Mouse (Mus musculus): Measurements from ENCODE around the gene Upk3bl. TPM values are rescaled to one million over a fixed set of nuclear protein-coding genes. Genes with fewer than 3 reads are reported as not detected.

Upk3bl gene
- total RNA-seq (2021), result not detected
- long read RNA-seq, experiment 1, result 0 reads
- long read RNA-seq, experiment 2, result 0 reads

DNA sequence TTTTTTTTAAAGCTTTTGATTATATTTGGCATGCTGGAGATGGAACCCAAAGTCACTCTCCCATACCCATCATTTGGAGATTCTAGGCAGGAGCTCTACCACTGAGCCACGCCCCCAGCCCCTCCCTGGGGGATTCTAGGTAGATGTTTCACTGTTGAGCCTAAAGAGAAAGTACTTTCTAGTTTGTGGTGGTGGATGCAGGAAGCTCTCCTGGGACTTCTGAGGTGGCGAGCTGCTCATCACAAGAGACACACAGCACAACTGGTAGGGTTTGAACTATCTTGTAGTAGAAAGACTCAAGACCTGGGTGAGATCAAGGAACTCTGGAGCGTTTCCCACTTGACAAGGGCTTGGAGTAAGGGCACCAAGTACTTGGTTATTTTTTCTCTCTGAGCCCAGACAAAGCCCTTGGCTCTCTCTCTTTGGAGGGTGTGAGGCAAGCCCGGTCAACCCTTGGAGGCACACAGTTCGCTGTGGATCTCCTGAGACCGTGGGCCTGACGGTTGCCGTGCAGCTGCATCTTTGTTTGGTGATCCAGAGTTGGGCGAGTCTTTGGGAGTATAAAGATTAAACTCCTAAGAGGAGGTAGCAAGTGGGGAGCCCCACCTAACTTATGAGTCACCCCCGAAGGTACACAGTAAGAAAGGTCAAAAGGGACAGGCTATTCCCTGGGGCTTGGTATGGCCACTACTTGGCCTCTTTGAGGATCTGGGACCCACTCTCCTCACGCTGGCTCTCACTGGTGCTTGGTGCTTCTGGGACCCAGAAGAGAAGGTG, at the start of gene Upk3bl:
Gene Upk3bl, plus strand, starts transcription at position 192 of the 777 bp plus-strand sequence.
- DNase-seq, result no peak
- Histone ChIP-seq H3K27ac (no peak within 1 kb of the TSS), H3K4me3 (no peak within 1 kb of the TSS)
- intact Hi-C loops (cut with DNase I), result no loop called here
- TF ChIP-seq CTCF (IDR thresholded peaks at IDR 0.05), result no peak

DNA sequence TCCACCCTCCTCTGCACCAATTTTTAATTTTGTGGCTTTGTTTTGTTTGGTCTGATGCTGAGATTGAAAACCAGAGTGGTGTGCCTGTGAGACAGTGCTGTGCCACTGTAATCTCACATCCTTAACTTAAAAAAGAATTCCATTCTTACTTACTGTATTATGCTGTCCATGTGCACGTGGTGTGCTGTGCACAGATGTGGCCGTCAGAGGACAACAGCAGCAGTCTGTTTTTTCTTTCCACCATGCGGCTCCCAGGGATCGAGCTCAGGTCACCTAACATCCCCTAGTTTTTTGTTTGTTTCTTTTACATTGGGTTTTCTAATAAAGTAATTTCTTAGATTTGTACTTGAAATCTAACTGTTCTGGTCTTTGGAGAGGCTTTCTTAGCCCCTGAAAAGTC, 49.8 kb upstream of the Upk3bl start:
- intact Hi-C loops (cut with DNase I), result no loop called here
- no peak for TF ChIP-seq CTCF (IDR thresholded peaks at IDR 0.05)
- Histone ChIP-seq H3K27ac (no peak overlapping the region), H3K4me3 (no peak overlapping the region)
- DNase-seq, result no peak

DNA sequence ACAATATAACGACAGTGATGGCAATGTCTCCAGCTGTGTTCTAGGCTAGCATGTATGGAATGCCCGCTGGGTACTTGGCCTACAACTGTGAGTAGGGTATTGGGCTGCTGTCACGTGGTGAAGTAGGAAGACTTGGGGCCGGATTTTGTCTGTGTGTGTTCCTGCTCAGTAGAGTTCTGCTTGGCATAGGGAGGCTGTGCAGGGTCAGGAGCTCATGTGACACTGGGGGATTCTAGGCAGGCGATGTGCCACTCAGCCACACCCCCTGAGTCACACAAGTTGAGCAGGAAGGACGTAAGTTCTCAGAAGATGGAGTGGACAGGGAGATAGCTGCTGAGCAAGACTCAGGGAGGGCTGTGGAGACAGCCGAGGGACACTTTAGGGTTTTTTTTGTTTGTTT, 46.5 kb upstream of the Upk3bl start:
- DNase-seq, result no peak
- TF ChIP-seq CTCF (IDR thresholded peaks at IDR 0.05), result no peak
- H3K27ac ChIP-seq, result no peak overlapping the region
- intact Hi-C loops (cut with DNase I), result no loop called here
- H3K4me3 ChIP-seq, result no peak overlapping the region

DNA sequence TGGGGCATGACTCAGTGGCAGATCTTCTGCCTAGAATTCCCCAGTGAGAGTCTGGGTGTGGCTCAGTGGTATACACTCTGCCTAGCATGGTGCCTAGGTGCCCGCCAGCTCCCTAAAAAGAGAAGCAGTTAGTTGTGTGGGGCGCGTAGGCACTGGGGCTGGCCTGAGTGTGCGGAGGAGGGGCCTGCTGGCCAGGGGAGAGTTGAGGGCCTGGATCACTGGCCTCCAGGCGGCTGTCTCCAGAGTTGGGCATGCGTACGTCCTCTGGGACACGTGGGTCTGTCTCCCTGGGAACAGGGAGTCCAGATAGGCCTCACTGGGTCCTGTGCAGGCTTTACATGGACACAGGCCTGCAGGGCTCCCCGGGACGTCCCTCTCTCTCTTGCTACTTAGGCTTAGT, 39.4 kb upstream of the Upk3bl start:
- Histone ChIP-seq H3K4me3 (no peak overlapping the region), H3K27ac (peak overlapping the region; percentile 63)
- no peak for TF ChIP-seq CTCF (IDR thresholded peaks at IDR 0.05)
- intact Hi-C loops (cut with DNase I), result no loop called here
- DNase-seq, result no peak

DNA sequence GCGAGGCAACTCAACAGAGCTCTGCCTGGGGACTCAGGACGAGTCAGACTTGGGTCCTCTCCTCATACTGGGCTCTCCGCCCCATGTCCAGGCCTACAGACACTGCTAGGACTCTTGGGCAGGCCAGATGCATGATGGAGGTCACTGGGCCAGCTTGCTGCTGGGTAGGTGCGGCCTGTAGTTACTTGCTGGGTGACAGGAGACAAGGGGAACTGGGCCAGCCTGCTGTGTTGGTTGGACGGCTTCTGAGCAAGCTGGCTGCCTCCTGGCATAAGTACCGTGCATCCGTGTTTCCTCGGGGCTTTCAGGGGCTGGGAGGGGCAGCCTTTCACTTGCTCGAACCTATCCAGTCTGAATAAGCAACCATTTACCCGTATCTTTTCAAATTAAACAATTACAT, 38.7 kb upstream of the Upk3bl start:
- H3K4me3 ChIP-seq, result no peak overlapping the region
- no peak for TF ChIP-seq CTCF (IDR thresholded peaks at IDR 0.05)
- no peak for DNase-seq
- peak overlapping the region; percentile 63 for H3K27ac ChIP-seq
- intact Hi-C loops (cut with DNase I), result no loop called here

DNA sequence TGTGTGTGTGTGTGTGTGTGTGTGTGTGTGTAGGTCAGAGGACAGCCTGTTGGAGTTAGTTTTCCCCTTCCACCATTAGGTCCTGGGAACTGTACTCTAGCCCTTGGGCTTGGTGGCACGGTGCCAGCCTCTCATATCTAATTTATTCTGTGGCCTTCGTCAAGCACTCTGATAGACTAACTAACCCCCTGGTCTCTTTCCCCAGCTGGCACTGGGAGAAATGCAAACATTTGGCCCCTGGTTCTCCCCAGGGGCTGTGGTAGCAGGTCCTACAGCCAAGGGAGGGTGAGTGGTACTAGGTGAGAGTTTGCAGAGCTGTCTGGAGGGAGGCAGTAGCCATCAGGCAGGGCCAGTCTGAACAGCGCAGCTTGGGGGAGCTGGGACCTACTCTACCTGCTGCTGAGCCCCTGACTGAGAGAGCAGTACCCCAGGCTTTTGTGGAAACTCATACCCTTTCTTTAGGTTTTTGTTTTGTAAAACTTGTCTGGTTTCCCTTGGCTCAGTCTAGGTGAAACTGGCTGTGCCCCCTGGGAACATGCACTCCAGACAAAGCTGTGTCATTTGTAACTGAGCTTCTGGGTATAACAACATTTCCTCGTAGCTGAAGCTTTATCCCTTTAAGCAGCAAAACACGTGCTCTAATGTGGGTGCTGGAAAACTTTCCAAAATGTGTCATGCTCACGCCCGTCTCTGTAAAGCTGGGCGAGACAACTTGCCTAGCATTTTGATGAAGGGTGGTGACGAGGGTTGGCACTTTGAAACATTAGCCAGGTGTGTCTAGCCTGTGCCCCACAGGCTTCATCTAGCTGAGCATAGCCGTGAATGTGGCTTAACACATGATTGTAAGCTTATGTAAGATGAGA, 38.0 kb upstream of the Upk3bl start:
- peak; percentile 50 for DNase-seq
- intact Hi-C loops (cut with DNase I), result no loop called here
- Histone ChIP-seq H3K4me3 (no peak overlapping the region), H3K27ac (peak overlapping the region; percentile 61; the same call in 1 of the 2 replicates)
- TF ChIP-seq CTCF (IDR thresholded peaks at IDR 0.05), result no peak

DNA sequence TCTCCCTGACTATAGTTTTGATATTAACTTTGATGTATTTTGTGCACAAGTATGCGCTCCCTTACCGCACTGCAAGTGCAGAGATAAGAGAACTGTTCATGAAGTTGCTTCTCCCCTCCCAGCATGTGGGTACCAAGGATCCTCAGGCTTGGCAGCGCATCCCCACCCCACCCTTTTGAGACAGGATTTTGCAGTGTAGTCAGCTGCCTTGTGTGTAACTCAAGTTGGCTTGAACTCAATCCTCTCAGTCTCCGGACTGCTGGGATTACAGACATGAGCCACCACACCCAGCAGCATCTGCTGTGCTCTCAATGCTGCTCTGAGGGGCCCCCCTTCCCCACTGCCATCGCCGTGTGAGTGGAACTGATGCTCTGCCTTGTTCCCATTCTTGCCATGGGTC, 37.0 kb upstream of the Upk3bl start:
- no peak for TF ChIP-seq CTCF (IDR thresholded peaks at IDR 0.05)
- DNase-seq, result peak; percentile 63
- intact Hi-C loops (cut with DNase I), result no loop called here
- H3K27ac ChIP-seq, result peak overlapping the region; percentile 61
- H3K4me3 ChIP-seq, result no peak overlapping the region

DNA sequence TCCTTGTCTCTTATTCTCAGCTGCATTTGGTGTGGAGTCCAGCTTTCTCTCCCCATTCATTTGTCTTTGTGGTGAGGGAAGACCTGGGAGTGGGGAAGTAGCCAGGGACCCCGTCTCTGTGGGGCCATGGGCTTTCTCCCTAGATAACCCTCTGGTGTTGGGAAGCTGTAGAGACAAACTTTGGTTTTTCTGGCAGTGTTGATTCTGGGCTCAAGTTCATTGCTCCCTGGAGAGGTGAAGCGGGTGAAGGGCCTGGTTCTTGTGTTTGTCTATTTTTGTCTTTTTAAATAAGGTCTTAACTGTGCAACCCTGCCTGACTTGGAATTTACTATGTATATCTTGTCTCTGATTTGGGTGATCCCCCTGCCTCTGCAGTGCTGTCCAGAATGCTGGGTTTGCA, 35.6 kb upstream of the Upk3bl start:
- TF ChIP-seq CTCF (IDR thresholded peaks at IDR 0.05), result no peak
- intact Hi-C loops (cut with DNase I), result no loop called here
- Histone ChIP-seq H3K27ac (peak overlapping the region; percentile 43; the same call in 1 of the 2 replicates), H3K4me3 (no peak overlapping the region)
- no peak for DNase-seq

DNA sequence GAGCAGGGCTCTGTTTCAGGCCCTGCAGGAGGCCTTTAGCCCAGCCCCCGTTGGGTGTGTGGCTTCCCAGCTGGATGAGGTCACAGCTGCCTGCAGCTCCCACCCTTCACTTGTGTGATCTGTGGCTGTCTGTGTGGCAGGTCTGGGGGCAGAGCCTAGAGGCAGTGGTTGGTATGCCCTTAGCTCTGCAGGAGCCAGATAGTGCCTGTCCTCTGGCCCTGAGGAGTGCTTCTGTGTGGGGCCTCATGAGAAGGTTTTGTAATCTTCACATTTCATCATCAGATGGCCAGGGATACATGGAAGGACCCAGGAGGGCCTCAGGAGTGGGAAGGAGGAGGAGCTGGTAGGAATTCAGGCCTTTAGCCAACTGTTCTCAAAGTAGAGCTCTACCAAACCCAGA, 34.4 kb upstream of the Upk3bl start:
- Histone ChIP-seq H3K27ac (no peak overlapping the region), H3K4me3 (no peak overlapping the region)
- intact Hi-C loops (cut with DNase I), result no loop called here
- TF ChIP-seq CTCF (IDR thresholded peaks at IDR 0.05), result no peak
- peak; percentile 58 for DNase-seq

DNA sequence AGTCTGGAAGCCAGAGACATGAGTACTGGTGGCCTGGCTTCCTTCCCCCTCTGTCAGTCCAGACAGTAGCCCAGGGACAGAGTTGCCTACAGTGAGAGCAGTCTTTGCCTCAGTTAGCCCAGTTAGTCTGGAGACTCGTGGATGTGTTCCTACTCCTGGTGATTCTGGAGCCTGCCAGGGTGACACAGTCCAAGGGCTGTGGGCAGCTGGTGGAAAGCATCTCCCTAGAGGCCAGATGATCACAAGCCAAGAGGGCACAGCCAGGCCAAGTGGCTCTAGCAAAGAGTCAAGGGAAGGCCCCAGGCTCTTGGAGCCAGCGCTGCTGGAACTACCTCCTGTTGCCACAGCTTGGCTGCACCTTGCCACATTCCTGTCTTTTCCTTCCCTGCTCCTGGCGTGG, 28.6 kb upstream of the Upk3bl start:
- DNase-seq, result peak; percentile 87
- TF ChIP-seq CTCF (IDR thresholded peaks at IDR 0.05), result no peak
- intact Hi-C loops (cut with DNase I), result loop anchor here (5.0 kb wide), 1 partner anchor 43 kb away; the partner anchor contains the start of gene Zp3
- no peak overlapping the region for H3K4me3 ChIP-seq
- H3K27ac ChIP-seq, result peak overlapping the region; percentile 56

DNA sequence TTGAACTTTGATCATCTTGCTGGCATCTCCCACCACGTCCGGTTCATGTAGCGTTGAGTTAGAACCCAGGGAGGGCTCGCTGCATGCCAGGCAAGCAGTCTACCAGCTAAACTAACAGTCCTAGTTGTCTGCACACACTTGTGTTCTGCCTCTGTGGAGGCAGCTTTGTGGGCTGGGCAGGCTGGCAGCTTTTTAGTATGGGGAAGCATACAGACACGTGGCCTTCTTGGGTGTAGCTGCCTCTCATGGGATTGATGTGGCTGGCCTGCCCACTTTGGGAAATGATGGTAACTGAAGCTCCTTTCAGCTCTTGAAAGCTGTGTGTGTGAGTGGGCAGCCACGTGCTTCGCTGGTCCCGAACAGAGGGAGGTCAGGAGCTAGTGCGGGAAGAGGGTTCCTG, 27.4 kb upstream of the Upk3bl start:
- Histone ChIP-seq H3K27ac (no peak overlapping the region), H3K4me3 (no peak overlapping the region)
- intact Hi-C loops (cut with DNase I), result loop anchor here (5.0 kb wide), 1 partner anchor 45 kb away; the partner anchor contains the start of gene Zp3
- no peak for TF ChIP-seq CTCF (IDR thresholded peaks at IDR 0.05)
- no peak for DNase-seq

DNA sequence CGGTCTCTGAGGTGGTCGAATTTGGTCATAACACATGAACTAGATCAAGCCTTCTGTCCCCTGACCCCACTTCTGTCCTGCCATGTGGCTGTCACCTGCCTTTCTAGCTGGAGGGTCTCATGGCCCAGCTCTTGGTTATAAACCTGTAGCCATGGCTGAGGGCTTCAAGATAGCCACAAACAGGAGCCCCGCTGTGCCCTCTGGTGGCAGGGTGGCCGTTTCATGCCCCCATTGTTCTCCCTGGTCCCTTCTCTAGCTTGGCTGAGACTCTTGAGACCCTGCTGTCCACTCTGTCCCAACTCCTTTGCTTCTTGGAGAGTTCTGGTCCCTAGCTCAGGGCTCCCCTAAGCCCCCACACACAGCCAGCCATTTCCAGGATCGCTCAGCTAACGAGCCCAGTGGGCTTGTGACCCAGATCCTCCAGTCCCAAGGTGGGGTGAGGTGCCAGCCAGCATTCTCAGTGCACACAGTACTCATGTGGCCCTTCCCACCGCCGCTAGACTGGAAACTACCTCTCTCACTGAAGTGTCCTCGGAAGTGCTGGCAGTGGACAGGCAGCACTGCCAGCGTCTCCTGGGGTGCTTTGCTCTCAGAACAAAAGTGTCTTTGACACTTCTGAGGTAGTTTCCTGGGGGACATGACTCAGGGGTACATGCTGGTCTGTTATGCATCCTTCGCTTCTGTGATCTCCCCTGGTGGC, 26.5 kb upstream of the Upk3bl start:
- peak; percentile 15; the same call in 1 of the 2 replicates for TF ChIP-seq CTCF (IDR thresholded peaks at IDR 0.05)
- no peak overlapping the region for H3K27ac ChIP-seq
- no peak for DNase-seq
- no peak overlapping the region for H3K4me3 ChIP-seq
- intact Hi-C loops (cut with DNase I), result loop anchor here (5.0 kb wide), 1 partner anchor 45 kb away; the partner anchor contains the start of gene Zp3

All from gastrocnemius, adult 2 months (tissue).